Mouse (Mus musculus) CD4-positive helper T cell, adult 2 months (primary cell): Measurements from ENCODE around the gene Kazn.

Source experiments
- DNase-seq: peaks from one replicate; pipeline ENCODE4 v3.0.0-alpha.2; 2012; ENCODE audit warnings: low read depth, missing footprints, low spot score

The Kazn gene

GRCm38 (mm10) chr4:142164386-142164785 lies 74.8 kb downstream of the Kazn start:
- no peak for DNase-seq

- DNase-seq: no peak
These were observed 75.3 kb downstream of the Kazn start for GRCm38 (mm10) chr4:142163862-142164261.

GRCm38 (mm10) chr4:142162729-142163128 lies 76.5 kb downstream of the Kazn start:
- no peak for DNase-seq

- DNase-seq: no peak
These were observed 77.1 kb downstream of the Kazn start for GRCm38 (mm10) chr4:142162102-142162501.

GRCm38 (mm10) chr4:142160041-142160440 lies 79.2 kb downstream of the Kazn start:
- no peak for DNase-seq

- DNase-seq: no peak
These were observed 82.7 kb downstream of the Kazn start for GRCm38 (mm10) chr4:142156506-142156905.

GRCm38 (mm10) chr4:142154246-142154645 lies 85.0 kb downstream of the Kazn start:
- DNase-seq: no peak

GRCm38 (mm10) chr4:142153526-142153925 lies 85.7 kb downstream of the Kazn start:
- peak; percentile 56 for DNase-seq

- DNase-seq: no peak
These were observed 86.3 kb downstream of the Kazn start for GRCm38 (mm10) chr4:142152733-142153422.

GRCm38 (mm10) chr4:142150086-142150485 lies 89.1 kb downstream of the Kazn start:
- DNase-seq: no peak

- DNase-seq: no peak
These were observed 90.0 kb downstream of the Kazn start for GRCm38 (mm10) chr4:142149202-142149601.

- no peak for DNase-seq
These were observed 91.5 kb downstream of the Kazn start for GRCm38 (mm10) chr4:142147671-142148070.

GRCm38 (mm10) chr4:142144096-142144495 lies 95.1 kb downstream of the Kazn start:
- DNase-seq: peak; percentile 14

GRCm38 (mm10) chr4:142143290-142143689 lies 95.9 kb downstream of the Kazn start:
- no peak for DNase-seq

- DNase-seq: no peak
These were observed 99.5 kb downstream of the Kazn start for GRCm38 (mm10) chr4:142139729-142140128.

- DNase-seq: no peak
These were observed 100.7 kb downstream of the Kazn start for GRCm38 (mm10) chr4:142138356-142139099.

GRCm38 (mm10) chr4:142136766-142137503 lies 102.3 kb downstream of the Kazn start:
- no peak for DNase-seq

GRCm38 (mm10) chr4:142135515-142135914 lies 103.7 kb downstream of the Kazn start:
- no peak for DNase-seq

- DNase-seq: no peak
These were observed 109.0 kb downstream of the Kazn start for GRCm38 (mm10) chr4:142130162-142130561.

GRCm38 (mm10) chr4:142127275-142127788 lies 111.9 kb downstream of the Kazn start:
- DNase-seq: no peak

- DNase-seq: no peak
These were observed 112.4 kb downstream of the Kazn start for GRCm38 (mm10) chr4:142126641-142127274.

GRCm38 (mm10) chr4:142121164-142121563 lies 118.0 kb downstream of the Kazn start:
- no peak for DNase-seq
